Mouse (Mus musculus) heart, embryonic 16.5 days (tissue): ENCODE measurements around the gene Rab10. TPM values are rescaled to one million over a fixed set of nuclear protein-coding genes. Genes with fewer than 3 reads are reported as not detected.

Experiments used
- ATAC-seq: fragments of 200-750 bp; cut with Nextera tagmentation; replicated peaks from 2 replicates; pipeline ENCODE4 v1.8.0; 2017; ENCODE audit warnings: moderate number of reproducible peaks; ENCODE audit not compliant: insufficient read depth, low FRiP score; ENCODE audit errors: extremely low read depth
- H3K27ac ChIP-seq: fragments of 300-500 bp; sonication (generic); 2 replicates; pipeline ENCODE4 v1.5.1; 2014; ENCODE audit warnings: mild to moderate bottlenecking, low read length, control low read depth, moderate library complexity
- H3K27me3 ChIP-seq: fragments of 300-500 bp; sonication (generic); 2 replicates; pipeline ENCODE4 v1.6.1; 2014; ENCODE audit warnings: low read length, mixed read lengths; ENCODE audit not compliant: control insufficient read depth, insufficient read depth
- H3K36me3 ChIP-seq: fragments of 300-500 bp; sonication (generic); 2 replicates; pipeline ENCODE4 v1.6.1; 2014; ENCODE audit not compliant: control insufficient read depth, insufficient read depth
- H3K4me1 ChIP-seq: fragments of 300-500 bp; sonication (generic); 2 replicates; pipeline ENCODE4 v1.6.1; 2014; ENCODE audit warnings: low read length, mixed read lengths; ENCODE audit not compliant: control insufficient read depth, insufficient read depth
- H3K4me2 ChIP-seq: fragments of 300-500 bp; sonication (generic); 2 replicates; pipeline ENCODE4 v1.6.1; 2014; ENCODE audit warnings: low read depth, mild to moderate bottlenecking, control low read depth, low read length
- H3K4me3 ChIP-seq: fragments of 300-500 bp; sonication (generic); 2 replicates; pipeline ENCODE4 v1.5.1; 2014; ENCODE audit warnings: mild to moderate bottlenecking, control low read depth, low read length
- H3K9ac ChIP-seq: fragments of 300-500 bp; sonication (generic); 2 replicates; pipeline ENCODE4 v1.6.1; 2014; ENCODE audit warnings: low read length, control low read depth
- H3K9me3 ChIP-seq: fragments of 300-500 bp; sonication (generic); replicated peaks from 2 replicates; pipeline ENCODE4 v1.6.1; 2016; ENCODE audit warnings: low read length; ENCODE audit not compliant: control insufficient read depth
- WGBS: fragments of 180-500 bp; shearing (Covaris S2); extraction: QIAGEN DNeasy Blood & Tissue Kit; methylation state at CpG from one replicate; pipeline ENCODE4 v1.1.7; 2014; 5-methylcytosine and 5-hydroxymethylcytosine counted together
- polyA plus RNA-seq: library from polyadenylated mRNA; unstranded; fragments of >200 nt; fragmentation: Nextera tagmentation; extraction: Ambion mirVana; gene quantifications from 2 replicates; pipeline ENCODE4 v1.2.1, GENCODE M21; 2015

Rab10 gene
- polyA plus RNA-seq, 1 experiment from 2014 or later, result 69.6 TPM

DNA sequence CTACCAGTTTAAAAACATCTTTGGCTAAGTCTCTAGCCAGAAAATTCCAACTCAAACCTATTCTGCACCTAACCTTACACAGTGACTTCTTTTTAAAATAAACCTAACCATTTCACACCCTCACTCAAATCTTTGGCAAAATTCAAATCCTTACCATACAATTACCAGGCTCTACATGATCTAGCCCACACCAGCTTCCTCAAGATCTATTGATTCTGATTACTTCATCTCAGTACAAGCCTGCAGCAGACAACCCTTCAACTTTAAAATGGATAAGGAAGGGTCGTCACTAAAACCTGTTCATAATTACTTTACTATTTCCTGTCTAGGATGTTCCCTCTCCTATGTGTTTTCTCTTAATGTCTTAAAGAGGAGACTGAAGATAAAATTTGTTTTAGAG is 23.9 kb downstream of the Rab10 start:
- Histone ChIP-seq H3K27ac (no peak overlapping the region), H3K4me3 (no peak overlapping the region), H3K4me1 (no peaks in the 10 kb centered on the region), H3K4me2 (no peak overlapping the region), H3K27me3 (no peaks in the 10 kb centered on the region), H3K36me3 (0 out of 2 replicates have a peak, but pooled peaks cover under 1% of the 10 kb centered on the region), H3K9me3 (no peaks in the 10 kb centered on the region), H3K9ac (no peak overlapping the region)
- WGBS, result 45% methylated on average over 1 of the region's 1 CpGs
- no peak for ATAC-seq

DNA sequence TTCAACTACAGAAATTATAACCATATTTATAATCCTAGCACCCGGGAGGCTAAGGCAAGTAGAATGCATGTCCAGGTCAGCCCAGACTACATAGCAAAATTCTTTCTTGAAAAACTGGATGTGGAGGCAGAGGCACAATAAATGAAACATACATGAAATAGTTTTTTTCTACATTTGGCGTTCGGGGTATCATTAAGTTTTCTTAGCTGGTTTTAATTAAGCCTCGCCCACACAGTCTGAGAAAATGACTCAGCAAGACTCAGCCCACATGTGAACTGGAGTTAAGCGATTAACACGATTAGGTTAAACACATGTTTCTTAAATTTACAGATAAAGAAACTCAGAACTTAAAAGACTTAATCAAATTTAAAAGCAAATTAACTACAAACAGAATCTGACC is 24.4 kb downstream of the Rab10 start:
- H3K36me3 ChIP-seq, result no peaks in the 10 kb centered on the region
- 79% methylated on average over 6 of the region's 6 CpGs for WGBS
- no peaks in the 10 kb centered on the region for H3K9me3 ChIP-seq
- no peak for ATAC-seq
- H3K9ac ChIP-seq, result no peak overlapping the region
- no peak overlapping the region for H3K4me3 ChIP-seq
- H3K27me3 ChIP-seq, result no peaks in the 10 kb centered on the region
- H3K27ac ChIP-seq, result no peak overlapping the region
- no peak overlapping the region for H3K4me2 ChIP-seq
- no peaks in the 10 kb centered on the region for H3K4me1 ChIP-seq

DNA sequence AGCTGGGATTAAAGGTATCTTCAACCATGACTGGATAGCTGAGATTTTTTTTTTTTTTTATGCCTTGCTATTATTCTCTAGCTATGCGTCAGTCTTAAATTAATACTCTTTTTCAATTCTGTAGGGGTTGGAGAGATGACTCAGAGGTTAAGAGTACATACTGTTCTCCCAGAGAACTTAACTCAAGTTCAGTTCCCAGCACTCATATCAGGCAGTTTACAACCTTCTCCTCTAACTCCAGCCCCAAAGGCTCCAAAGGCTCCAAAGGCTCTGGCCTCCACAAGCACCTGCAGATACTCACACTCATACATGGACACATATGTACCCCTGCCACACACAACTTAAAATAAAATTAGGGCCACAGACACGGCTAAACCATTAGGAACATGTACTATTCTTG is 25.3 kb downstream of the Rab10 start:
- H3K9ac ChIP-seq, result no peak overlapping the region
- no peaks in the 10 kb centered on the region for H3K27me3 ChIP-seq
- no peak overlapping the region for H3K27ac ChIP-seq
- WGBS, result 77% methylated on average over 2 of the region's 2 CpGs
- no peaks in the 10 kb centered on the region for H3K4me1 ChIP-seq
- H3K4me2 ChIP-seq, result no peak overlapping the region
- H3K9me3 ChIP-seq, result no peaks in the 10 kb centered on the region
- H3K36me3 ChIP-seq, result no peaks in the 10 kb centered on the region
- ATAC-seq, result no peak
- no peak overlapping the region for H3K4me3 ChIP-seq

DNA sequence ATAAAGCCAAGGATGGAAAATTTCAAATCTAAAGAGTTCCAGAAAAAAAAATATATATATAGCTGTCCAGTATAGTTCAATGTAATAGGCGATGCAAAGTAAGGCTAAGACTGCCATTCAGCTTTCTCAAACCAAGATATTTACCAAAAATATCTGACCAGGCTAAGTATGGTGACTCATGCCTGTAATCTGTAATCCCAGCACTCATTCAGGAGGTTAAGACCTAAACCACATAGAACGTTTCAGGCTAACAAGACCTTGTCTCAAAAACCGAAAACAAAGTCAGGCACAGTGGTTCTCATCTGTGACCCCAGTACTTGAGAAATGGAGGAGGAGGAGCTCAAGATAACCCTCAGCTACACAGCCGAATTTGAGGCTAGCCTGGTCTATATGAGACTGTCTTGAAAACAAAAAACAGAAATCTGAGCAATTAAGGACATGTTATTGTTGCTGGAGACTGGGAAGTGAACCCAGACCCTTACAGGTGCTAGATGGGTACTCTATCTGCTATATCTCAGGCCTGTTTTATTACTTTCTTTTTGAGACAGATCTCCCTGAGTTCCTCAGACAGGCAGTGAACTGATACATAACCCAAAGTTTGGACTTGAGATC is 25.8 kb downstream of the Rab10 start:
- Histone ChIP-seq H3K27ac (no peak overlapping the region), H3K4me2 (no peak overlapping the region), H3K4me1 (no peaks in the 10 kb centered on the region), H3K4me3 (no peak overlapping the region), H3K9me3 (no peaks in the 10 kb centered on the region), H3K36me3 (no peaks in the 10 kb centered on the region), H3K9ac (no peak overlapping the region), H3K27me3 (no peaks in the 10 kb centered on the region)
- ATAC-seq, result no peak
- WGBS, result 63% methylated on average over 4 of the region's 4 CpGs

DNA sequence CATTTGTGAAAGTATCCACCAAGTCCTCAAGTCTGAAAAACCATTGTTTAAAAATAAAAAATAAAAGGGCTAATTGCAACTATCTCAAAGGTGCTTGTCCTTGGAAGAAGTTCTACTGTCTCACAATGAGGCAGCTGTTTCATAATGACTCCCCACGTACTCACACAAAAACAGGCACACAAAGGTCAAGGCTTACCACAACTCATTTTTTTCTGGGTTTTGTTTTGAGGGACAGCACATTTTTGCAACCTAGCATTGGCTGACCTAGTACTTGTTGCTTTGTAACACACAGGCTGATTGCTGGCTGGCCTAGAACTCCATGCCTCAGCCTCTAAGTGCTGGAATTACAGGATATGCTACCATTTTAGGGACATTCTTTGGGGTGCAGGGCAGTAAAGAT is 26.8 kb downstream of the Rab10 start:
- no peaks in the 10 kb centered on the region for H3K4me1 ChIP-seq
- H3K9me3 ChIP-seq, result no peaks in the 10 kb centered on the region
- H3K27me3 ChIP-seq, result no peaks in the 10 kb centered on the region
- no peak overlapping the region for H3K9ac ChIP-seq
- no peaks in the 10 kb centered on the region for H3K36me3 ChIP-seq
- H3K27ac ChIP-seq, result no peak overlapping the region
- no peak for ATAC-seq
- H3K4me3 ChIP-seq, result no peak overlapping the region
- 59% methylated on average over 1 of the region's 1 CpGs for WGBS
- no peak overlapping the region for H3K4me2 ChIP-seq

DNA sequence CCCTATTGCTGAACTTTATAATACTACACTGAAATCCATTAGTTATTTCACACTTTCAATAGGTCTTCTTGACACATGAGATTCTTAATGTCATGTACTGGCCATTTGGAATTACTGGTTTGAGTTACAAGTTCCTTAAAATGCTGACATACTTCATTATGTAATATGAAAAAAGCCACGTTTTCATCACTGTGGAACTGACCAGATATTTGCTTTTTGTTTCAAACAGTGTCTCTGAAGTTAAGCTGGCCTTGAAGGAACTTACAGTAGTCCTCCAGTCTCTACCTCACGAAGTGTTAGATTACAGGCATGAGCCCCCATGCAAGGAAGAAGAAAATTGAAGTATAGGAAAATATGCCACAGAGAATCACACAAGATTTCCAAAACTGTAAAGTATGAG is 27.2 kb downstream of the Rab10 start:
- Histone ChIP-seq H3K27ac (no peak overlapping the region), H3K4me1 (no peaks in the 10 kb centered on the region), H3K36me3 (no peaks in the 10 kb centered on the region), H3K9ac (no peak overlapping the region), H3K27me3 (no peaks in the 10 kb centered on the region), H3K4me3 (no peak overlapping the region), H3K4me2 (no peak overlapping the region), H3K9me3 (no peaks in the 10 kb centered on the region)
- no peak for ATAC-seq
- 79% methylated on average over 2 of the region's 2 CpGs for whole genome bisulfite sequencing

DNA sequence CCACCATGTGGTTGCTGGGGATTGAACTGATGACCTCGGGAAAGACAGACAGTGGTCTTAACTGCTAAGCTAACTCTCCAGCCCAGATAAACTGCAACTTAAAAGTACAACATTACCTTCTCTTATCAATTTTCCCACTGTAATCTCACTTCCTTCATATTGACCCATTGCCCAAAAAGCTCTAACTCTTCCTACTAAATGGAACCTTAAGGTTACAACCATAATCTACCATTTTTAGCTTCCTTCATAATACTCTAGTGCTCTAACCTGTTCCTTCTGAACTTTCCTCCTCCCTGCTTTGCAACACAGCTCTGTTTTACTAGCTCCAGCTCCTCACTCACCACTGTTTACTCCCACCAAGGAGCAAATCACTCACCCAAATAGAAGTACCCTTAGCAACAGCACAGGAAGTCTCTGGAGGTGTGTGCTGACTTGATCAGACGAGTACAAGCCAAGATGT is 30.9 kb downstream of the Rab10 start:
- Histone ChIP-seq H3K4me2 (no peak overlapping the region), H3K9me3 (no peaks in the 10 kb centered on the region), H3K27ac (no peak overlapping the region), H3K9ac (no peak overlapping the region), H3K4me1 (no peaks in the 10 kb centered on the region), H3K27me3 (no peaks in the 10 kb centered on the region), H3K36me3 (no peaks in the 10 kb centered on the region), H3K4me3 (no peak overlapping the region)
- WGBS, result 61% methylated on average over 2 of the region's 2 CpGs
- ATAC-seq, result no peak

DNA sequence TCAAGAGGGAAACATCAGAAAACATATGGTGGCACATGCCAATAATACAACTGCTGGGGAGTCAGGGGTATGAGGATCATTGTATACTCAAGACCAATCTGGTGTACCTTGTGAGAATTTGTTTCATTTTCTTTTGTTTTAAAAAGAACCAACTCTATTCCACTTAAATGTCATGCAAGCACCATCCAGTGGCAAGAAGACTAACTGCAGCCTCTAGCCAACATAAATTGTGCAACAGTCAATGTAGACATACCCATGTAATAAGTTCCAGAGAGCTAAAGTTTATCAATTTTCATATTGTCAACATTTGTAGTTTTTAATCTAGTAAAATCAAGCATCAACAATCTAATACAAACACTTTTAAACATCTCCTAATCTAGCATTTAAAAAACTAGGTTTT is 39.0 kb downstream of the Rab10 start:
- Histone ChIP-seq H3K4me2 (no peak overlapping the region), H3K9ac (no peak overlapping the region), H3K4me3 (no peak overlapping the region), H3K4me1 (peaks cover 6% of the 10 kb centered on the region), H3K27me3 (no peaks in the 10 kb centered on the region), H3K9me3 (no peaks in the 10 kb centered on the region), H3K36me3 (no peaks in the 10 kb centered on the region), H3K27ac (no peak overlapping the region)
- no peak for ATAC-seq

DNA sequence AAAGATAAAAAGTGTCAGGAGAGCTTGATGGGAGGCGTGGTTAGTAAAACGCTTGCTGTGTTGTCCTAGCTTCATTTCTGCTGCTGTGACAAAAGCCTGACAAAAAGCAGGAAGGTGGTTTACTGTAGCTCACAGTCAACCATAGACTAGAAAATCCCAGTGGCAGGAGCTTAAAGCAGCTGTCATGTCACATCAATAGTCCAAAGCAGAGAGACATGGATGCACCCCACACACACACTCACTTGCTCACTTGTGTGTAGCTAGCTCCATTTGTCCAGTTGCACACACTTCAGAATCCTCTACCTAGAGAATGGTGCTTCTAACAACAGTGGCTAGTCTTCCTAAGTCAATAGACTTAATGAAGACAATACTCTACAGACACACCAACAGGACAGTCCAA is 42.4 kb downstream of the Rab10 start:
- no peak overlapping the region for H3K4me2 ChIP-seq
- no peaks in the 10 kb centered on the region for H3K9me3 ChIP-seq
- ATAC-seq, result no peak
- no peak overlapping the region for H3K4me3 ChIP-seq
- H3K9ac ChIP-seq, result no peak overlapping the region
- H3K27me3 ChIP-seq, result no peaks in the 10 kb centered on the region
- no peak overlapping the region for H3K27ac ChIP-seq
- H3K36me3 ChIP-seq, result 0 out of 2 replicates have a peak, but pooled peaks cover 4% of the 10 kb centered on the region
- peaks cover 6% of the 10 kb centered on the region for H3K4me1 ChIP-seq
- WGBS, result 86% methylated on average over 2 of the region's 2 CpGs
